Mouse (Mus musculus) liver, adult 2 months (tissue): ENCODE measurements around the gene Zbtb42. TPM values are rescaled to one million over a fixed set of nuclear protein-coding genes. Genes with fewer than 3 reads are reported as not detected.

Experiments used
- DNase-seq: peaks from one replicate; pipeline ENCODE4 v3.0.0-alpha.2; 2011; ENCODE audit warnings: low read depth, low spot score; ENCODE audit errors: extremely low read depth
- H3K27ac ChIP-seq: fragments of 200-500 bp; replicated peaks from 2 replicates; pipeline ENCODE4 v1.5.1; 2012; ENCODE audit warnings: low read depth, mild to moderate bottlenecking, control low read depth, inconsistent platforms, low read length; ENCODE audit not compliant: insufficient read depth
- H3K27me3 ChIP-seq: fragments of 200-500 bp; 2 replicates; pipeline ENCODE4 v1.6.1; 2012; ENCODE audit warnings: mild to moderate bottlenecking, moderate library complexity, low read length, inconsistent platforms; ENCODE audit not compliant: control insufficient read depth, insufficient read depth
- H3K36me3 ChIP-seq: fragments of 200-500 bp; 2 replicates; pipeline ENCODE4 v1.6.1; 2012; ENCODE audit warnings: low read length, inconsistent platforms; ENCODE audit not compliant: control insufficient read depth, insufficient read depth
- H3K4me1 ChIP-seq: fragments of 200-500 bp; 2 replicates; pipeline ENCODE4 v1.6.1; 2011; ENCODE audit warnings: low read length; ENCODE audit not compliant: control insufficient read depth, insufficient read depth
- H3K4me3 ChIP-seq: fragments of 200-500 bp; 2 replicates; pipeline ENCODE4 v1.5.1; 2011; ENCODE audit warnings: low read depth, mild to moderate bottlenecking, control low read depth, low read length, moderate library complexity; ENCODE audit not compliant: insufficient read depth
- H3K79me2 ChIP-seq: fragments of 200-500 bp; 2 replicates; pipeline ENCODE4 v1.6.1; 2012; ENCODE audit warnings: inconsistent platforms, mild to moderate bottlenecking, low read length, moderate library complexity; ENCODE audit not compliant: control insufficient read depth, insufficient read depth
- H3K9ac ChIP-seq: fragments of 200-500 bp; 2 replicates; pipeline ENCODE4 v1.6.1; 2012; ENCODE audit warnings: low read depth, mild to moderate bottlenecking, control low read depth, inconsistent platforms, low read length
- CTCF ChIP-seq: fragments of 200-500 bp; IDR thresholded peaks from 2 replicates; pipeline ENCODE4 v1.5.1; 2011; ENCODE audit warnings: low read depth, low read length, control low read depth
- POLR2A ChIP-seq: fragments of 200-500 bp; IDR thresholded peaks from 2 replicates; pipeline ENCODE4 v1.6.1; 2011; ENCODE audit warnings: low read length, control low read depth; ENCODE audit not compliant: insufficient read depth; ENCODE audit errors: extremely low read depth
- WGBS: fragments of 180-500 bp; shearing (Covaris S2); methylation state at CpG from one replicate; pipeline ENCODE4 v1.1.7; 2018; 5-methylcytosine and 5-hydroxymethylcytosine counted together
- polyA plus RNA-seq: library from polyadenylated mRNA; depleted of rRNA; stranded (reverse); fragments of >200 nt; gene quantifications from 2 replicates; pipeline ENCODE4 v1.2.3, GENCODE M21; 2012
- total RNA-seq: library from RNA; depleted of rRNA; stranded (reverse); fragments of >200 nt; gene quantifications from 2 replicates; pipeline ENCODE4 v1.2.3, GENCODE M21; 2014

Gene Zbtb42
- total and polyA plus RNA-seq, 2 experiments = 0.83 to 7.9 TPM

DNA sequence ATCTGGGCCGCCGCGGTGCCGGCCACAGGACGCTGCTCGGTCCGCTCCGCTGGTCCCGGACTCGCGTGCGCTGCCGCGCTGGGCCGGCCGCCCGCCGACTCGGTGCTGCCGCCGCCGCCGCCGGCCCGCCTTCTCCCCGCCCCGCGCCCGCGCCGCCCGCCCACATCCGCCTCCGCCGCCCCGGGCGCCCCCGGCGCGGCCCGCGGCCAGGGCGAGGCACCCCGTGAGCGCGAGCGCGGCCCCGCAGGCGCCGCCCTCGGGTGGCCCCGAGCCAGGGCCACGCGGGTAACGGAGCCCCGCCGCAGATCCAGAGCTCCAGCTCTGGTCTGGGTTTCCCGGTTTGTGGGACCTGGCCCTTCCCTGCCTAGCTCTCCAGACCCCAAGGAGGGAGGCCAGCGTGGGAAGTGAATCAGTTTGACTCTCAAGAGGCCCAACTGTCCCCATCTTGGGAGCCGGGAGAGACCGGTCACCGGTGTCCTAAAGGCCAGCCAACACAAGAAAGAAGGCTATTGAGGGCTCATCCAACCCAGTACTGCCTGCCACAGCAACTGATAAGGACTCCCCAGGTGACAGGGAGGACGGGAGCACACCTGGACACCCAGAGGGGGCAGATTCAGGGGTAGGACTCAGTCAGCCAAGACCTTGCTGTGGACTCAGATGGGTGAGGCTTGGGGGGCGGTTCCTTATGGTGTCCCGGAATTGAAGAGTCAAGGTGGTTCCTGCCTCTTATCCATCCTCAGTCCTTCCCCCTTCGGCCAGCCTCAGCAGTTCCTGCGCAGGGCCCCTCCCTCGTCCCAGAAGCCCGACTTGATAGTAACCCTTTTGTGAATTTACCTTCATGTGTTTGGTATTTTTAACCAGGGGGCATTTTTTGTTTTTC is 4.3 kb upstream of the Zbtb42 start, which contains the start of gene Akt1:
TSS of gene Akt1 (minus strand) at position 753 of the 880 bp plus-strand sequence.
- 8% methylated on average over 69 of the region's 70 CpGs for WGBS
- H3K27me3 ChIP-seq = no peaks in the 10 kb centered on the region
- H3K4me1 ChIP-seq = peaks cover 36% of the 10 kb centered on the region
- peak within 1 kb of the TSS; percentile 91 for H3K27ac ChIP-seq
- H3K9ac ChIP-seq = peak within 1 kb of the TSS; percentile 98
- TF ChIP-seq CTCF (no peak), POLR2A (0 out of 2 replicates have a peak, but pooled peaks have one; percentile 7)
- no peaks in the 10 kb centered on the region for H3K36me3 ChIP-seq
- H3K4me3 ChIP-seq = peak within 1 kb of the TSS; percentile 89
- DNase-seq = peak; percentile 45
- H3K79me2 ChIP-seq = peaks cover 41% of the 10 kb centered on the region

DNA sequence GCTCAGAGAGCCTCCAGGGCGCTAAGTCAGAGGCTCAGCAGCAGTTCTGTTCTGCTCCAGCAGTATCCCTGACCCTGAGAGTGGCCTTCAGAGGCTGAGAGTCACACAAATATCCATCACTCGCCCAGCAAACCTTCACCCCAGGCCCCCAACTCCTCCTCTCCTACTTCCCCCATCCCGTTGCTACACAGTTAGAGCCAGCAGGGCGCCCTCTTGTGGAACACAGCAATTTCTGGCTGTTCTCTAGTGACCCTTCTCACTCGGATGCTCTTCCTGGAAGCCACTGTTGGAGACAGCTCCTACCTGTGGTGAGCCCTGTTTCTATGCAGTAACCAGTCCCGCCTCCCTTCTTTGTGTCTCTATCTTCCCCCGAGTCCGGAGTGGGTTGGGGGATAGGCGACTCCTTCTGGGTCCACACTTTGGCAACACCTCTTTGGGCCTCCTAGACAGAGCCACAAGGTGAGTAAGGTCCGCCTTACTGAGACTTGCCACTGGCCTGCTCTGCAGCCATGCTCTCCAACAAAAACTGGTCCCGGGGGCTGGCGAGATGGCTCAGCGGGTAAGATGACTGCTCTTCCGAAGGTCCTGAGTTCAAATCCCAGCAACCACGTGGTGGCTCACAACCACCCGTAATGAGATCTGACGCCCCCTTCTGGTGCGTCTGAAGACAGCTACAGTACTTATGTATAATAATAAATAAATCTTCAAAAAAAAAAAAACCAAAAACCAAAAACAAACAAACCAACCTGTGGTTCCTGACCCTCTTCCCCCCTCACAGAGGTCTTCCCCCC is 3.2 kb upstream of the Zbtb42 start:
- H3K27me3 ChIP-seq = no peaks in the 10 kb centered on the region
- H3K79me2 ChIP-seq = peaks cover 30% of the 10 kb centered on the region; the same call in 1 of the 2 replicates
- peak overlapping the region; percentile 12; the same call in 1 of the 2 replicates for H3K4me3 ChIP-seq
- no peaks in the 10 kb centered on the region for H3K36me3 ChIP-seq
- peak; percentile 77 for TF ChIP-seq CTCF
- no peak for TF ChIP-seq POLR2A
- DNase-seq = peak; percentile 71
- peak overlapping the region; percentile 15 for H3K27ac ChIP-seq
- H3K9ac ChIP-seq = 0 out of 2 replicates have a peak overlapping the region, but pooled peaks have one; percentile 7
- peaks cover 31% of the 10 kb centered on the region for H3K4me1 ChIP-seq
- WGBS = 16% methylated on average over 18 of the region's 18 CpGs

DNA sequence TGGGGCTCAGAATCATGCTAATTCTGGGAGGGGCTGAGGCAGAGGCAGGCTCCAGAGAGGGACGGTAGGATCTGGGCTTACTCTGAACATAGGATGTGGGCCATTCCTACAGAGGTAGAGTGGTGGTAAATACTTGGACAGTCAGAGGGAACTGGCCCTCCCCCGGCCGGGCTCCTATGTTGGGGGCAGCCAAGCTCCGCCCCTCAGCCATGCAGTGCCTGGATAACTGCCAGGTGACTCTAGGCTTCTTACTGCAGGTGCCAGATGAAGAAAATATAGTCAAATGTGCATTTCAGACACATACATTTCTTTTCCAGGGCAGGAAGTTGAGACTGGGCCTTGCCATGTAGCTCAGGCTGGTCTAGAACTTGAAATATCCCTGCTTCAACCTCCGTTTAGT is 1.6 kb upstream of the Zbtb42 start:
- TF ChIP-seq POLR2A (no peak), CTCF (no peak)
- H3K4me1 ChIP-seq = peaks cover 18% of the 10 kb centered on the region
- H3K9ac ChIP-seq = no peak overlapping the region
- no peak overlapping the region for H3K27ac ChIP-seq
- H3K4me3 ChIP-seq = no peak overlapping the region
- DNase-seq = no peak
- H3K79me2 ChIP-seq = peaks cover 15% of the 10 kb centered on the region; the same call in 1 of the 2 replicates
- H3K36me3 ChIP-seq = no peaks in the 10 kb centered on the region
- H3K27me3 ChIP-seq = no peaks in the 10 kb centered on the region
- WGBS = 51% methylated on average over 5 of the region's 5 CpGs

DNA sequence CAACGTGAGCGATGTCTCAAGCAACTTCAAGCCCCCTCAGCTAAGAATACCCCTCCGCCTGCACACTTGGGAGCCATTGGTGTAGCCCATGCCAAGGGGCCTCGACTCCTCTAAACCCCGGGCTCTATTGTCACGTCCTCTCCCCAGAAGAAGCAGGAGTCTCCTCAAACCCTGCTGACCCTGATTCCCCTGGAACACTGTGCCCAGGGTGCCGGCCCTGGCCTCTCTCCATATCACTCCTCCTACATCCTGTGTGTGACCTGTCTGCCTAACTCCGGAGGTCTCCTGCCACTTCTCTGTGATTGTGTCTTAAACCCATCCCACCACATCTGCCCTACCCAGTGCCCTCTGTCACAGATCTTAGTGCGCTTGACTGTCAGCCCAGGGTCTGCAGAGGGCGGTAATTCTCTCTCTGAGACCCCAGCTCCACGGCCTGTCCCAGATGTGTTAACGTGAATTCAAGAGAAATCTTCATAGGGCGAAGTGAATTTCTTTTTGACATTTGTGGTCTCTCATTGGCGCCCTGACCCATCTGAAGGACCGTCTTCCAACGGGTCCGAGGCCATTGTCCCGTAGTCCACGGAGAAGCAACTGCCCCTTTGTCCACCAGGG is 579 bp upstream of the Zbtb42 start:
- 45% methylated on average over 19 of the region's 19 CpGs for WGBS
- Histone ChIP-seq H3K27ac (peak overlapping the region; percentile 57), H3K36me3 (no peaks in the 10 kb centered on the region), H3K9ac (peak overlapping the region; percentile 95), H3K4me3 (peak overlapping the region; percentile 93), H3K4me1 (peaks cover 12% of the 10 kb centered on the region), H3K27me3 (no peaks in the 10 kb centered on the region), H3K79me2 (peaks cover 6% of the 10 kb centered on the region; the same call in 1 of the 2 replicates)
- peak; percentile 31; the same call in 1 of the 2 replicates for TF ChIP-seq CTCF
- TF ChIP-seq POLR2A = no peak
- DNase-seq = no peak
